Mouse (Mus musculus): ENCODE data around the gene Vmn1r192. TPM values are rescaled to one million over a fixed set of nuclear protein-coding genes. Genes with fewer than 3 reads are reported as not detected.
"Not testable (repeated sequence)": the region's sequence is repeated elsewhere in the genome, so short reads cannot be mapped to it uniquely, and the experiment has no call there.

The Vmn1r192 gene
- total RNA-seq (2021): not detected
- long read RNA-seq: 0 reads

DNA sequence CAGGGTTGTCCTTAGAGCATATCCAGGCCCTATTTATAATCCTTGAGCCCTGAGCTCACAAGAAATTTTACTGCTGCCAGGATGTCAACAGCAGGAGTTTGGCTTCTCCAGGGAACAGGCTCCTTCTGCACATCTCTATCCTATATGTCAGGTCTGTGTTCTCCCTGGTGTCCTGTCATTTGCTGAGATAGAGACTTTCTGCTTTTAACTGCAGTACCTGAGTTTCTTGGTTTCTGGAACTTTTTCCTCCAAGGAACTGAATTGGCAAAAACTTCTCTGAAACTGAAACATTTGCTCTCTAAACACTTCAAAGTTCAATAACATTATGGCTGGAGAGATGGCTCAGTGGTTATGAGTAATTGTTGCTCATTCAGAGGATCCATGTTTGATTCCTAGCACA, at the start of gene Vmn1r192:
Vmn1r192 (minus strand) TSS at position 101 of the 400 bp plus-strand sequence.
- no peak for DNase-seq (ENCODE audit: low spot score in 2 of 2)

GRCm38 (mm10) chr13:22223060-22223459, 32.1 kb upstream of the Vmn1r192 start, which contains the start of gene Vmn1r193:
Gene Vmn1r193, minus strand, starts transcription at chr13:22223160.
- DNase-seq (ENCODE audit: low spot score in 2 of 2): not testable (repeated sequence)

DNA sequence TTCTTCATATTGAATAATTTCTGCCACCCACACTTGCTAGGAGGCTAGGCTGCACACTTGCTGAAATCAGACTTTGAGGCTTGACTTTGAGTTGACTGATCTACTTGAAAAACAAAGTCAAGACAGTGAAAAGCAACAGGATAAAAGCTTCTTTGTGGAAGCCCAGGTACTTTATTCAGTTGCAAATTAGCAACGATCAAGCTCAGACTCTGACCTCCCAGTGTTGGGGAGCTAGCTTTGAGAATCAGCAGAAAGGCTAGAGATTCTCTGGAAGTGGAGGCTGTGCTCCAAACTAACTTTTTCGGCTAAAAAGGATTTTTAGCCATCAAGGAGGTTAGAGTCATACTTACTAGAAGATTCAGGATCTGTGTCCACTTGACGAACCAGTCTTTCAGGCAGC, 1.8 kb upstream of the Vmn1r192 start:
- not testable (repeated sequence) for DNase-seq (ENCODE audit: low spot score in 2 of 2)

- DNase-seq (ENCODE audit: low spot score in 2 of 2): no peak
Measured at GRCm38 (mm10) chr13:22190385-22190784, 556 bp downstream of the Vmn1r192 start.

DNA sequence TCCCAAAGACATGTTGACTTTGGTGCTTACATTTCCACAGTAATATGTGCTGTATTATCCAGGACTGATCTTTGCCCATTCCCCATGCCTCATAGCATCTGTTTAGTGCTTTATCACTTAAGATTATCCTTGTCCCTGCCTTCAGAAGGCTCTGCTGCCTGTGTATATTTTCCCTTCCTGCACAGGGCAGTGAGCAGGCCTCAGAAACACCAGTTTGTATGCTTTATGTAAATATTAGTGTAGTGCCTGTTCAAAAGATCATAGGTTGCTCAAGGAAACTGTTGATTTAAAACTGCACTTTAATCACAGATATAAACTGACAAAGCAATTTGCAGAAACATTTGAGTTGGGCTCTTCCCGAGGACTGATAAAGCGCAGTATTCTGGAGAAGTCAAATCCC, 1.6 kb downstream of the Vmn1r192 start:
- no peak for DNase-seq (ENCODE audit: low spot score in 2 of 2)

DNA sequence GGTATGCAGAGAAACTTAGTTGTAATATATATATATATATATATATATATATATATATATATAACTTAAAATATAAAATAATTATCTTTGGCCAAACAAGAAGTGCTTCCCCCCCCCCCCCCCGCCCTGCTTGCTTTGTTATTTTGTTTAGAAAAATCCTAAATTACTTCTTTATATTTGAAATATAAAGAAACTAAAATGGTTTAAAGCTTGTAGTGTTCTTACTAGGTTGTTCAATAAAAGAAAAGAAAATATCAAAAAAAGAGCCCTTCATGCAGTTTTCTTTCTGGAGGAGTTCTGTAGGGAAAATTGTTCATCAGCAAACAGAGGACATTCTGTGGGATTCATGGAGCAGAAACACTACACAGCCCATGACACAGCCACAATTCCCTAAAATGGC, 7.1 kb downstream of the Vmn1r192 start, which contains the start of gene Vmn1r191:
Vmn1r191 (minus strand) TSS at position 101 of the 400 bp plus-strand sequence.
- DNase-seq (ENCODE audit: low spot score in 2 of 2): no peak

DNA sequence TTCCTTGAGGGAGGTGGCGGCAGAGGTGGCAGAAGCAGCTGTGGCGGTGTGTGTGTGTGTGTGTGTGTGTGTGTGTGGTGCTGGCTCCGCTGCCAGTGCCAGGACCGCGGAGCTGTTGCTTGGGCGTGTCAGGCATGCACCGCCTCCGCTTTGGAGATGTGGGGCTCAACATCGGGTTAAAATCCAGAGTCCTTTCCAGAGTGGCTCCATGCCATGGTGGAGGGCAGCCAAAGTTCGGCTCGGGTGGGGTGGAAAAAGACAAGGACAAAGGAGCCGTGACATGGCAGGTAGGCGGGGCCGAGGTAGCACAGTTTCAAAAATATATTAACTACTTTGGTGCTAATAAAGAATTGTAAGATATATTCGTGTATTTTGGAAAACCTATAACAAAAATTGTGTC, 22.5 kb downstream of the Vmn1r192 start:
- no peak for DNase-seq (ENCODE audit: low spot score in 2 of 2)

- DNase-seq (ENCODE audit: low spot score in 2 of 2): not testable (repeated sequence)
Measured at GRCm38 (mm10) chr13:22136495-22137293, 54.2 kb downstream of the Vmn1r192 start.

Small RNA genes lying within 50 kb of the gene (microRNA-seq; reads per million reads assigned to microRNA genes)
- gene Gm23282: 0 reads per million in 2 experiments
- 0 reads per million in 2 experiments for gene Gm25084

Other genes starting within 250 kb of the Vmn1r192 start
- gene Zfp184, start 246.0 kb downstream of the Vmn1r192 start, total RNA-seq (2021): 1 to 10 TPM; 5.1 to 6.0 TPM
- gene Pom121l2, start 209.9 kb downstream of the Vmn1r192 start, total RNA-seq (2021): under 1 TPM; 0.22 to 0.23 TPM
- gene Prss16, start 181.4 kb downstream of the Vmn1r192 start, total RNA-seq (2021): not detected
- gene Hist1h2ah, start 155.6 kb downstream of the Vmn1r192 start, total RNA-seq (2021): 10 to 100 TPM; 64.1 to 78.6 TPM
- 10 to 100 TPM; 73.9 to 80.0 TPM for gene Hist1h2bk, start 155.3 kb downstream of the Vmn1r192 start, total RNA-seq (2021)
- 10 to 100 TPM; 51.2 to 53.7 TPM for gene Hist1h4i, start 149.8 kb downstream of the Vmn1r192 start, total RNA-seq (2021)
- gene Hist1h2ag, start 148.2 kb downstream of the Vmn1r192 start, total RNA-seq (2021): 10 to 100 TPM; 33.8 to 36.8 TPM
- gene Hist1h2bj, start 147.9 kb downstream of the Vmn1r192 start, total RNA-seq (2021): 10 to 100 TPM; 29.4 to 36.1 TPM
- gene Vmn1r188, start 106.7 kb downstream of the Vmn1r192 start, total RNA-seq (2021): not detected
- not detected for gene Vmn1r189, start 85.3 kb downstream of the Vmn1r192 start, total RNA-seq (2021)
- gene Vmn1r191, start 7.2 kb downstream of the Vmn1r192 start, total RNA-seq (2021): not detected
- not detected for gene Vmn1r193, start 32.0 kb upstream of the Vmn1r192 start, total RNA-seq (2021)
- not detected for gene Vmn1r194, start 53.1 kb upstream of the Vmn1r192 start, total RNA-seq (2021)
- gene Vmn1r195, start 79.4 kb upstream of the Vmn1r192 start, total RNA-seq (2021): not detected
- gene Vmn1r196, start 98.8 kb upstream of the Vmn1r192 start, total RNA-seq (2021): not detected
- gene Vmn1r197, start 133.4 kb upstream of the Vmn1r192 start, total RNA-seq (2021): not detected
- gene Vmn1r198, start 159.2 kb upstream of the Vmn1r192 start, total RNA-seq (2021): not detected
- gene Vmn1r199, start 188.7 kb upstream of the Vmn1r192 start, total RNA-seq (2021): not detected
- not detected for gene Vmn1r200, start 199.2 kb upstream of the Vmn1r192 start, total RNA-seq (2021)